Mouse (Mus musculus) lung, postnatal 25 days (tissue): Measurements from ENCODE around the gene Ctnnd1.
"Not testable (repeated sequence)": the region's sequence is repeated elsewhere in the genome, so short reads cannot be mapped to it uniquely, and the experiment has no call there.

Source experiments
- DNase-seq: peaks from one replicate; pipeline ENCODE4 v3.0.0; 2022; ENCODE audit warnings: low spot score

Gene Ctnnd1

GRCm38 (mm10) chr2:84650464-84651195 lies at the start of gene Ctnnd1:
TSS of gene Ctnnd1 (minus strand) at chr2:84650765.
- DNase-seq = peak; percentile 92

DNA sequence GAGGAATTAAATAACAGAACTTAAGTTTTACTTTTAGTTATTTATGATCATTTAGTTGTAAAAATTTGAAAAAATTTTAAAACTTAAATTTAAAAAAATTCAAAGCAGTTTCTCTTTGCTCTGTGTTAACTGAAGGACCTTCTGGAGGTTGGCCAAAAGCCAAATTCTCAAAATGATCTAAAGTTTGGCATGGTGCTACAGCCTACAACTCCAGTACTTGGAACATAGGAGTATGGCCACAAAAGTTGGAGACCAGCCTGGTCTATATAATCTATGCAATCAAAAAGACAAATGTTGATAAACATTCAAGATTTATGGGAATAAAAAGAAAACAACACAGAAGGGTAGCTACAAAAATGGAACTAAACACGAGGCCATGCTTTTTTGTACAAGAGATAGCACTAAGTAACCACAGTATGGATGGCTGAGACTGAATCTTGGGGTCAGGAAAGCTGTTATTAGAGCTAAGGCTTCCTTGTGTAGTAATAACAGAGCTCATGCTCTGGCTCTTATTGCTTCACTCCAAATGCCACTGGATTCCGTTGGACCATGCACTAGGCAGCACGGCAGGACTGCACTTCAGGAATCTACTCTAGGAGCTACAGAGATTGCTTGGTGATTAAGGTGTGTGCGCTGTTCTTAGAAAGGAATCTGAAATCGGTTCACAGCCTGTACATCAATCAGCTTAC lies 44.6 kb upstream of the Ctnnd1 start:
- no peak for DNase-seq

- no peak for DNase-seq
These were observed 39.5 kb upstream of the Ctnnd1 start for GRCm38 (mm10) chr2:84690050-84690449.

GRCm38 (mm10) chr2:84688080-84688844 lies 37.7 kb upstream of the Ctnnd1 start:
- DNase-seq = no peak

DNA sequence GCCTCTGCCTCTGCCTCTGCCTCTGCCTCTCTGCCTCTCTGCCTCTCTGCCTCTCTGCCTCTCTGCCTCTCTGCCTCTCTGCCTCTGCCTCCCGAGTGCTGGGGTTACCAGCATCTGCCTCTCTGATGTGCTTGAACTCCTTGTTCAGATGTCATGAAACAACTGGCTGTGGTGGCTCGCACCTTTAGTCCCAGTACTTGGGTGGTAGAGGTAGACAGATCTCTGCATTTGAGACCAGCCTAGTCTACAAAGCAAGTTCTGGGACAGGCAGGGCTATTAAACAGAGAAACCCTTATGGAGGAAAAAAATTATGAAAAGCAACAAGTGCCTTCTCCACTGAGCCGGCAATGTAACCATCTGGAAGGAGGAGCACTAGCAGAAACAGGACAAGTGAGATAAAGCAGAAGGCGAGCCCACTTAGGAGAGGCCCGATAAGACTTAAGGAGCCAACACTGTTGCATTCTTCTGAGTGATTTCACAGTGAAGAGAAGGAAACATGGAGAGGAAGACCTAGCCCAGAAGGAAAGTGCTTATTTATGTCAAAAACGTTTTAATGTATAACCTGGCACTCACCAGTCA lies 32.1 kb upstream of the Ctnnd1 start:
- no peak for DNase-seq

- no peak for DNase-seq
These were observed 28.5 kb upstream of the Ctnnd1 start, which contains the start of gene Tmx2 for GRCm38 (mm10) chr2:84679016-84679415. TSS of gene Tmx2 (minus strand) at chr2:84679140.

DNA sequence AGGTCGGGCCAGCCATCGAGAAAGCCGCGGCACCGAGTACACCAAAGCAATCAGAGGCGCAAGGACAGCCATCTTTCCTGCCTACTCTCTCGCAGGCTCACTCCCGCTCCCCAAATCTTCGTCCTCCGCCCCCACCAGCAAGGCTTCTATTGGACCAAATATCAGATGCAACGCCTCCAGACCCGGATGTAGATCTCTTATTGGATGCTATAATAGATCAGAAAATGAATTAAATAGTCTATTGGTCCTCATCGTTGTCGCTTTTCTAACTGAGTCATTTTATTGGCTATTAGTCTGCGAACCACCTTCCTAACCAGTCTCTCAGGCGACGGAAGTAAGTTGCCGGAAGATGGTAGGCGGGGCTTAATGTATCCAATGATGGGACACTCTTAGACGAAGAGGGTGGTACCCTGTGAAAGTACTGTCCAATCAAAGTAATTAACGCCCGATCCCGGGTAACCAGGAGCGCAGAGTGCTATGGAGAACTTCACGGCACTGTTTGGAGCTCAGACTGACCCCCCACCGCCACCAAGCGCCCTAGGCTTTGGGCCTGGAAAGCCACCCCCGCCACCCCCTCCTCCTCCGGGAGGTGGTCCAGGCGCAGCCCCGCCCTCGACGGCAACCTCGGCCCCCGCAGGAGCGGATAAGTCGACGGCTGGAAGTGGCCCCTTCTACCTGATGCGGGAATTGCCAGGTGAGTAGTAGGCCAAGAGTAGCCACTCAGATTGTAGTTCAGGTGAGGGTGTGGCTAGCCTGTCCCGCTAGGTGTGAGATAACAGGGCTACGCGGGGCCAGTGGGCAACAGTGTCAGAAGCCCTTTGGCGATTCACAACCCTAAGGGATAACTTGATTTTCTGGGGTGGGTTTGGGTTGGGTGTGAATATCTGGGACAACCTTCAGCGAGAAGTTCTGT lies 27.7 kb upstream of the Ctnnd1 start, which contains the start of the genes Gm28635 and Med19:
TSS of gene Gm28635 (minus strand) at position 74 of the 913 bp plus-strand sequence.
TSS of gene Med19 (plus strand) at position 435 of the 913 bp plus-strand sequence.
- peak; percentile 99 for DNase-seq

GRCm38 (mm10) chr2:84677270-84677967 lies 26.9 kb upstream of the Ctnnd1 start:
- DNase-seq = no peak

DNA sequence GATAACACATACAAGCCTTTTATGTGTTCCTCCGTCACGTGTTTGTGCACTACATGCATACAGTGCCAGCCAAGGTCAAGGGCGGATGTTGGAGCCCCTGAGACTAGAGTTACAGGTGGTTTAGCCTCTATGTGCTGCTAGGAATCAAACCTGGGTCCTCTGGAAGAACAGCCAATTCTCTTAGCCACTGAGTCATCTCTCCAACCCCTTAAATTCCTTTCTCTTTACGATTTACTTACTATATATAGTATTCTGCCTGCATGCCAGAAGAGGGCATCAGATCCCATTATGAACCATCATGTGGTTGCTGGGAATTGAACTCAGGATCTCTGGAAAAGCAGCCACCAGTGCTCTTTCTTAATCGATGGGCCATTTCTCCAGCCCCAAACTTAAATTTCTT lies 21.0 kb upstream of the Ctnnd1 start:
- DNase-seq = not testable (repeated sequence)

GRCm38 (mm10) chr2:84670569-84670933 lies 20.0 kb upstream of the Ctnnd1 start, which contains the start of gene Selenoh:
TSS of gene Selenoh (minus strand) at chr2:84670770.
- DNase-seq = peak; percentile 86

- peak; percentile 40 for DNase-seq
These were observed 19.4 kb upstream of the Ctnnd1 start for GRCm38 (mm10) chr2:84669828-84670568.

DNA sequence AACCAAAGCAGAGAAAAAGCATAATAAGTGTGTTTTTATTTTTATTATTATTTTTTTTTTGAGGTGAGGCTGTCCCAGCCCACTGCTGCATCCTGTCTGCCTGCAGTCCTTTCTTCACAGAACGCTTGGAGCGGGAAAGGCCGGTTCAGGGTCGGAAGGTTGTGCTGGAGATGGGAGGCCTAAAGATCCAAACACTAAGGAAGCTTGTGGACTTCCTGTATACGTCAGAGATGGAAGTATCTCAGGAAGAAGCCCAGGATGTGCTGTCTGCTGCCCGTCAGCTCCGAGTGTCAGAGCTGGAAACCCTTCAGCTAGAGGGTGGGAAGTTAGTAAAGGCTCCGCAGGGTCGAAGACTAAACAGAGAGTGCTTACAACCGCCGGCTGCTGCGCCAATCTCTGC lies 15.5 kb upstream of the Ctnnd1 start:
- DNase-seq = peak; percentile 43

DNA sequence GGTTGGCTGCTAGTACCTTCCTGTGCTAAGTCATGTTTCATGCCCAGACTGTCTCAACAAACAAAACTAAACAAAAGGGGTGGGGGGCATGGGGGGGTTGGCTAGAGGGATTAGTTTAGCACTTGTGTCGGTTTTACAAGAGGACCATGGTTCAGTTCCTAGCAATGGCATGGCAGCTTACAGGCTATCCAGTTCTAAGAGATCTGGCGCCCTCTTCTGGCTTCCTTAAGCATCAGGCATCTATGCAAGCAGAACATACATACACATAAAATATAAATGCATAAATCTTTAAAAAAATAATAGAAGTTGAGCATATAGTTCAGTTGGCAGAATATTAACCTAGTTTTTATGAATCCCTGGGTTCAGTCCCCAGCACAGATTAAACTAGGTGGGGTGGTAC lies 12.3 kb upstream of the Ctnnd1 start:
- DNase-seq = peak; percentile 57

DNA sequence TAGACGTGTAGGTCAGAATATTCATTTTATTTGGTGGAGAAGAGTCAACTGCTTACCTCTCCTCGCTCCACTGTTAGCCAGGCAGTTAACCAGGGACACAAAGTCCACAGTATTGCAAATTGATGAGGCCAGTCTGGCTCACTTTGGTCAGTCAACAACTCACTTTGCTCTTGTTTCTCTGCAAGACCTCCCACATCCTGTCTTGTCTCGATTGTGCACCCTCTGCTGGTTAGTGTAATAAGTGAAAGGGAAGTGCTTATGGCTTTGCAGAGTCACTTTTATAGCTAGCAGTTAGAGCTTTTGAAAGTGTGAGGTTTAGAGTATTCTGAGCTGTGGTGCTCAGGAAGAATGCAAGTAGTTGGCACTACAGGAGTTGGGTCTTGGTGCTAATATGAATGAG lies 9.7 kb upstream of the Ctnnd1 start:
- peak; percentile 85 for DNase-seq

- DNase-seq = no peak
These were observed 8.2 kb upstream of the Ctnnd1 start, which contains the start of gene Btbd18 for GRCm38 (mm10) chr2:84658806-84659205. TSS of gene Btbd18 (plus strand) at chr2:84659079.

- no peak for DNase-seq
These were observed 5.3 kb upstream of the Ctnnd1 start for GRCm38 (mm10) chr2:84655864-84656263.

- no peak for DNase-seq
These were observed 2.8 kb upstream of the Ctnnd1 start for GRCm38 (mm10) chr2:84653354-84653753.

DNA sequence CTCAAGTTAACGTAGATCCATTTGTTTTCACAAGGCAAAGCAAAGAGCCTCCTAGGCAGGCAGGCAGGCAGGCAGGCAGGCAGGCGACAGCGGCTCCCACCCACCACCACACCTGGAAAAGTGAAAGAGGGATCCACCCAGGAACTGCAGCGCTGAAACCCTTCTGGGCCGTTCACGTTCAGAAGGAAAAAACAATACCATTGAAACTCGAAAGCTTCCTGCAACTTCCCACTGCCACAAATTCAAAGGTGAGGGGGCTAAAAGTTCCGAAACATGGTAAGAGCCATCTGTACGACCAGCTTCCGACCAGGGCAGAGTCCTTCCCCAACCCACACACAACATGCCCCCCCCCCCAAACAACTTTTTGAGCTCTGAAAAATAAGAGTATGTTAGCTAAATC lies 891 bp downstream of the Ctnnd1 start:
- DNase-seq = no peak

DNA sequence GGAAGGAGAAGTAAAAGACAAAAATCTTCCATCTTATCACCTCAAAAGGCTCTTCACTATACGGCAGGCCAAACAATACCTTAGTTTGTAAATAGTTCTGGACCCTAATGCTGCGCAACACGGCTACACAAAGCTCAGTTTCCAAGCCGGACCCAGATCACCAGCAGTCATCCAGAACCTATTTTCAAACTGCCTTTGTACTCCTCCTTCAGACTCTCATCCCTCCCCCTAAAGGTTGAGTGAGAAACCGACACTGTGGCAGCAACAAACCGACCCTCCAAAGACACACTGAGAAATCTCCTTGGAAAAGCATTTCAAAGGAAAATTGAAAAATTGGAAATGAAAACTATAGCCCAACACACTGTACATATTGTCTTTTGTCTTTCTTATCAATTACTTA lies 2.2 kb downstream of the Ctnnd1 start:
- DNase-seq = no peak
